Mouse (Mus musculus): ENCODE measurements at regions not wholly inside any gene's neighbourhood (a gene's known extent, or its start where the extent isn't known, plus 50 kb on each side); places are given as distances from the start of the nearest gene placed in this dataset.

DNA sequence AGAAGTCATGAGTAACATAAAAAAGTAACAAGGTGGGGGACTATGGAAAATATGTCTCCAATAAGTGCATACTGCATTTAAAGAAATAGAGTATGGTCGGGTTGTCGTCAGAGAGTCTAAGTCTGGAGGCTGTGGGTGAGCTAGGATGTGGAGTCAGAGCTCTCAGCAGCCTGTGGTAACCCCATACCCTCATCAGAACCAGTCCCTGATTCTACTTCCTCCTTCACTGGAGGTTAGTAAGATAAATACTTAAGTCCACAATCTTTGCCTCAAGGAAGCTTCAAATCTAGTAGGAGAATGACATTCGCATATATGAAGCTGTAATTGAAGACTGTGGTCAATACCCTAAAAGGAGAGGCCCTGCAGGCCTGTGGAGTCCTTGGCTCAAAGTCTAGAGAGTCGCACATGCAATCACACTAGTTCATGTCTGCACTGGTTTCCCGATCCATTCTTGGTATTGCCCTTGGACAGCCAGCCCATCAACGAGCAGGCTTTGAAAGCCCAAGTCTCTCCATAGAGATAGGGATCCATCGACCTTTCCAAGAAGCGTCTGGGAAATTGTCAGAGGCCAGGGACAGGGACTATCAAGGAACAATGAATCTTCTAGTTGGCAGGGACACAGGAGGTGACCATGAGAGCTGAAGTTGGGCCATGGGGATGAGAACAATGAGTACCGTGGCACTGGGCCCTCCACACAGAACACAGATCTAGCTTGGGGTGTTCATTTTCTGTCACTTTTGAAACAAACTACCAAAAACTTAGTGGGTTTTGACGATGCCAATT lies 200.3 kb downstream of the Zfp36l1 start:
- Histone ChIP-seq H3K36me3 (ENCODE audit: control insufficient read depth, insufficient read depth, low read length) (no peaks in the 10 kb centered on the region), H3K4me3 (ENCODE audit: low read depth, low read length) (no peak overlapping the region), H3K27me3 (ENCODE audit: control insufficient read depth, insufficient read depth, low read length) (no peaks in the 10 kb centered on the region), H3K9ac (ENCODE audit: low read length) (no peak overlapping the region), H3K9me3 (ENCODE audit: control insufficient read depth, low read length) (no peaks in the 10 kb centered on the region), H3K27ac (replicated peaks) (0 out of 2 replicates have a peak overlapping the region, but pooled peaks have one; percentile 4), H3K4me2 (replicated peaks; ENCODE audit: low read depth) (no peak overlapping the region), H3K4me1 (replicated peaks; ENCODE audit: control insufficient read depth, insufficient read depth) (peaks cover 6% of the 10 kb centered on the region)
- no peak for TF ChIP-seq EP300 (optimal IDR thresholded peaks at IDR 0.05)
- TF ChIP-seq CTCF (IDR thresholded peaks at IDR 0.05; ENCODE audit: low read depth), result no peak
- DNase-seq (ENCODE audit: low spot score), result no peak
- WGBS, result 90% methylated on average over 10 of the region's 10 CpGs
- no peak for ATAC-seq (ENCODE audit: low FRiP score, low TSS enrichment)

- DNase-seq (ENCODE audit: low spot score), result no peak
- Histone ChIP-seq H3K4me2 (replicated peaks; ENCODE audit: low read depth) (no peak overlapping the region), H3K9me3 (ENCODE audit: control insufficient read depth, low read length) (no peaks in the 10 kb centered on the region), H3K27ac (replicated peaks) (0 out of 2 replicates have a peak overlapping the region, but pooled peaks have one; percentile 24), H3K36me3 (ENCODE audit: control insufficient read depth, insufficient read depth, low read length) (no peaks in the 10 kb centered on the region), H3K9ac (ENCODE audit: low read length) (no peak overlapping the region), H3K27me3 (ENCODE audit: control insufficient read depth, insufficient read depth, low read length) (no peaks in the 10 kb centered on the region), H3K4me3 (ENCODE audit: low read depth, low read length) (no peak overlapping the region), H3K4me1 (replicated peaks; ENCODE audit: control insufficient read depth, insufficient read depth) (peaks cover 4% of the 10 kb centered on the region)
- 58% methylated on average over 15 of the region's 15 CpGs for WGBS
- TF ChIP-seq EP300 (optimal IDR thresholded peaks at IDR 0.05) (no peak), CTCF (IDR thresholded peaks at IDR 0.05; ENCODE audit: low read depth) (no peak)
- no peak for ATAC-seq (ENCODE audit: low FRiP score, low TSS enrichment)
These were observed 201.7 kb downstream of the Zfp36l1 start for GRCm38 (mm10) chr12:79910884-79911759.

DNA sequence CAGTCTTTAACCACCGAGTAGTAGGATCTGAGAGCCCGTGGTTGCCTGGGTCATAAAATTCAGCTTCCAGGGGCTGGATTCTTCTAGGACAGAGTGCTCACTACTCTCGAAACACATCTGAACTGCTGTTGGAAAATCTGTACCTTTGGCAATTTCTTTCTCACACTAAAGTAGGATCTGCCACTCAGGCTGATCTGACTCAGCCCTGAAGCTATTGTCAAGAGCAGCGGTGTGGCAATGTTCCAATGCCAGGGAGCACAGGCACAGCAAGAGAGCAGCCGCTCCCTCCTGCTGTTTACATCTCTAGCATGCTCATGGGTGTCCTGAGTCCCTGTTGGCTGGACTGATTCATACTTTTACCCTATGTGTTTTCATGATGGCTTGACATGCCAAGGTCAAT lies 205.2 kb downstream of the Zfp36l1 start:
- no peak overlapping the region for H3K4me3 ChIP-seq (ENCODE audit: low read depth, low read length)
- no peaks in the 10 kb centered on the region for H3K36me3 ChIP-seq (ENCODE audit: control insufficient read depth, insufficient read depth, low read length)
- peak; percentile 85 for DNase-seq (ENCODE audit: low spot score)
- no peaks in the 10 kb centered on the region for H3K27me3 ChIP-seq (ENCODE audit: control insufficient read depth, insufficient read depth, low read length)
- no peak for TF ChIP-seq CTCF (IDR thresholded peaks at IDR 0.05; ENCODE audit: low read depth)
- no peak for TF ChIP-seq EP300 (optimal IDR thresholded peaks at IDR 0.05)
- H3K4me2 ChIP-seq (replicated peaks; ENCODE audit: low read depth), result no peak overlapping the region
- WGBS, result 36% methylated on average over 5 of the region's 5 CpGs
- H3K27ac ChIP-seq (replicated peaks), result peak overlapping the region; percentile 82
- peaks cover 9% of the 10 kb centered on the region for H3K4me1 ChIP-seq (replicated peaks; ENCODE audit: control insufficient read depth, insufficient read depth)
- peak; percentile 72 for ATAC-seq (ENCODE audit: low FRiP score, low TSS enrichment)
- no peaks in the 10 kb centered on the region for H3K9me3 ChIP-seq (ENCODE audit: control insufficient read depth, low read length)
- no peak overlapping the region for H3K9ac ChIP-seq (ENCODE audit: low read length)

GRCm38 (mm10) chr12:79906738-79907365 lies 206.0 kb downstream of the Zfp36l1 start:
- Histone ChIP-seq H3K27me3 (ENCODE audit: control insufficient read depth, insufficient read depth, low read length) (no peaks in the 10 kb centered on the region), H3K4me2 (replicated peaks; ENCODE audit: low read depth) (no peak overlapping the region), H3K4me3 (ENCODE audit: low read depth, low read length) (no peak overlapping the region), H3K36me3 (ENCODE audit: control insufficient read depth, insufficient read depth, low read length) (no peaks in the 10 kb centered on the region), H3K4me1 (replicated peaks; ENCODE audit: control insufficient read depth, insufficient read depth) (peaks cover 9% of the 10 kb centered on the region), H3K9me3 (ENCODE audit: control insufficient read depth, low read length) (no peaks in the 10 kb centered on the region), H3K27ac (replicated peaks) (peak overlapping the region; percentile 97), H3K9ac (ENCODE audit: low read length) (no peak overlapping the region)
- TF ChIP-seq EP300 (optimal IDR thresholded peaks at IDR 0.05) (no peak), CTCF (IDR thresholded peaks at IDR 0.05; ENCODE audit: low read depth) (no peak)
- DNase-seq (ENCODE audit: low spot score) (no peak), ATAC-seq (ENCODE audit: low FRiP score, low TSS enrichment) (no peak)
- WGBS, result 64% methylated on average over 10 of the region's 10 CpGs

DNA sequence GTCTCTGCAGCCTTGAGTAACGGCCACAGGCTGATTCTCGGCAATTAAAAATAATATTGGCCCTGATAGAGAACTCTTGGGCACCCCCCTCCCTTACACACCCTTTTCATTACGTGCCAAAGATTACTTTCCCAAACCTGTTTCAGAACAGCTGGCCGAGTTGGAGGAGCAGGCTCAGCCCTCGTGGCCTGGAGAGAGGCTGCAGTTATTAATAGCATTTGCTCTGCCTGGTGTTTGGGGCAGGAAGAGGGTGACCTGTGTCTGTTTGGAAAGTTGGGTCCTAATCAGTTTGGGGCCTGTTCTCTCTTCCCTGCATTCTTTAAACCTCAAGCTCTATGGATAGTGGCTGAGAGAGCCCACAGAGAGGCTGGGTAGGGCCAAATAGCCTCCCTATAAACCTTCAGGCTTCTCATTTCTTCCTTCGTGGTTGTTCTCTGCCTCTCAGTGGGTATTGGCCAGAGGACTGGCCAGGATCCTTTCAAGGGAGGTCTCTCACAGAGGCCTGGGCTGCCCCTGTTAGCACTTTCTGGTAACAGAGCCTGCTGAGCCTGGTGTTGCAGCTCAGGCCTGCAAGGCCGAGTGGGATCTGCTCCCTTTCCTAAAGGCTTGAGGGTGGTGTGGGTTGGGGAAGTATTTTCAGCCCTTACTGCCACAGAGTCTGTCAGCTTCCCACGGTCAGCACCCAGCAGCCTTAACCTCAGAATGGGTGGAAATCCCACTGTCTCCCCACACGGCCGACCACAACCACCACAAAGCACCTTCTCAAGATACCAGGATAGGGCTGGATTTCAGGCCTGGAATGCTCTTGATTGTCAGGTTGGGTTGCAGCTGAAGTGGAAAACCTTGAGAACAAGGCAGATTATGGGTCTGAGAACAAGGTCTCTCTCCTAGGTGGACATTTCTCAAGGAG lies 206.7 kb downstream of the Zfp36l1 start:
- Histone ChIP-seq H3K4me2 (replicated peaks; ENCODE audit: low read depth) (no peak overlapping the region), H3K4me1 (replicated peaks; ENCODE audit: control insufficient read depth, insufficient read depth) (peaks cover 9% of the 10 kb centered on the region), H3K9me3 (ENCODE audit: control insufficient read depth, low read length) (no peaks in the 10 kb centered on the region), H3K9ac (ENCODE audit: low read length) (peak overlapping the region; percentile 43; the same call in 1 of the 2 replicates), H3K36me3 (ENCODE audit: control insufficient read depth, insufficient read depth, low read length) (no peaks in the 10 kb centered on the region), H3K27ac (replicated peaks) (peak overlapping the region; percentile 97), H3K27me3 (ENCODE audit: control insufficient read depth, insufficient read depth, low read length) (no peaks in the 10 kb centered on the region), H3K4me3 (ENCODE audit: low read depth, low read length) (no peak overlapping the region)
- 31% methylated on average over 10 of the region's 10 CpGs for WGBS
- TF ChIP-seq CTCF (IDR thresholded peaks at IDR 0.05; ENCODE audit: low read depth) (no peak; the same call in 1 of the 2 replicates), EP300 (optimal IDR thresholded peaks at IDR 0.05) (no peak)
- ATAC-seq (ENCODE audit: low FRiP score, low TSS enrichment), result peak; percentile 56
- peak; percentile 75 for DNase-seq (ENCODE audit: low spot score)

Data from stomach, postnatal 0 days (tissue).